Mouse (Mus musculus) midbrain, embryonic 12.5 days (tissue): ENCODE measurements at regions not wholly inside any gene's neighbourhood (a gene's known extent, or its start where the extent isn't known, plus 50 kb on each side); places are given as distances from the start of the nearest gene placed in this dataset.
A peak's percentile ranks its signal among the peaks of the same experiment; 100 is the strongest.

ENCODE experiments used
- ATAC-seq: fragments of 200-750 bp; cut with Nextera tagmentation; 2 replicates; pipeline ENCODE4 v1.8.0; 2017; ENCODE audit warnings: low read depth, moderate TSS enrichment, moderate library complexity; ENCODE audit not compliant: low FRiP score
- H3K27ac ChIP-seq: fragments of 300-500 bp; sonication (generic); replicated peaks from 2 replicates; pipeline ENCODE4 v1.5.1; 2016; ENCODE audit warnings: mild to moderate bottlenecking
- H3K27me3 ChIP-seq: fragments of 300-500 bp; sonication (generic); 2 replicates; pipeline ENCODE4 v1.6.1; 2016; ENCODE audit warnings: mild to moderate bottlenecking
- H3K36me3 ChIP-seq: fragments of 300-500 bp; sonication (generic); 2 replicates; pipeline ENCODE4 v1.6.1; 2016
- H3K4me1 ChIP-seq: fragments of 300-500 bp; sonication (generic); 2 replicates; pipeline ENCODE4 v1.6.1; 2016
- H3K4me2 ChIP-seq: fragments of 300-500 bp; sonication (generic); replicated peaks from 2 replicates; pipeline ENCODE4 v1.6.1; 2016; ENCODE audit warnings: mild to moderate bottlenecking, moderate library complexity
- H3K4me3 ChIP-seq: fragments of 300-500 bp; sonication (generic); 2 replicates; pipeline ENCODE4 v1.5.1; 2016; ENCODE audit warnings: mild to moderate bottlenecking
- H3K9ac ChIP-seq: fragments of 300-500 bp; sonication (generic); replicated peaks from 2 replicates; pipeline ENCODE4 v1.6.1; 2016; ENCODE audit warnings: mild to moderate bottlenecking, moderate library complexity
- H3K9me3 ChIP-seq: fragments of 300-500 bp; sonication (generic); 2 replicates; pipeline ENCODE4 v1.6.1; 2016; ENCODE audit warnings: mild to moderate bottlenecking
- WGBS: fragments of 180-500 bp; shearing (Covaris S2); methylation state at CpG from one replicate; pipeline ENCODE4 v1.1.7; 2016; 5-methylcytosine and 5-hydroxymethylcytosine counted together

GRCm38 (mm10) chr2:34082486-34082885, 194.7 kb upstream of the Mvb12b start:
- 76% methylated on average over 7 of the region's 7 CpGs for WGBS
- Histone ChIP-seq H3K9me3 (no peaks in the 10 kb centered on the region), H3K4me3 (no peak overlapping the region), H3K27ac (no peak overlapping the region), H3K36me3 (no peaks in the 10 kb centered on the region), H3K4me2 (no peak overlapping the region), H3K4me1 (peaks cover 33% of the 10 kb centered on the region), H3K9ac (no peak overlapping the region), H3K27me3 (no peaks in the 10 kb centered on the region)
- ATAC-seq = no peak

- Histone ChIP-seq H3K36me3 (no peaks in the 10 kb centered on the region), H3K27ac (peak overlapping the region; percentile 39; the same call in 1 of the 2 replicates), H3K27me3 (no peaks in the 10 kb centered on the region), H3K4me1 (peaks cover 31% of the 10 kb centered on the region), H3K4me2 (no peak overlapping the region), H3K4me3 (no peak overlapping the region), H3K9ac (no peak overlapping the region), H3K9me3 (no peaks in the 10 kb centered on the region)
- no peak for ATAC-seq
- WGBS = 4% methylated on average over 3 of the region's 3 CpGs
Observed at GRCm38 (mm10) chr2:34080176-34080575, 192.4 kb upstream of the Mvb12b start.

DNA sequence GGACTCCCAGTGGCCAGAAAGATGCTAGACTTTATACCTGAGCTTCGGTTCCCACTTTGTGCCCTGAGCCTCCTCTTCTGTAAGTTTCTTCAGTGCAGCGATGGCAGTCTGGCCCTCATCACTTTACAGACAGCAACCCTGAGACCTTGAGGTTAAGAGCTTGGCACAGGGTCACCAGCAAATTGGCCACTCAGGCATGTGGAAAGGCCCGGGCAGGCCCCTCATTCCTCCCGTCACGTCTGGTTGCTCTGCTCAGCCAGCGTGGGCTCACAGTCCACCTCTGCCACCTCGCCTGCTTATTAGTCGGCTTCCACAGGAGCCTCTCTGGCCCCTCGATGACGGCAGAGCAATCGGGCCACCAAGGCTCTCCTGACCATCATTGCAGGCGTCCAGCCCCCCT, 191.5 kb upstream of the Mvb12b start:
- Histone ChIP-seq H3K4me1 (peaks cover 25% of the 10 kb centered on the region), H3K9ac (no peak overlapping the region), H3K36me3 (no peaks in the 10 kb centered on the region), H3K27me3 (no peaks in the 10 kb centered on the region), H3K4me2 (no peak overlapping the region), H3K9me3 (no peaks in the 10 kb centered on the region), H3K4me3 (no peak overlapping the region), H3K27ac (peak overlapping the region; percentile 39)
- 72% methylated on average over 12 of the region's 12 CpGs for WGBS
- no peak for ATAC-seq

GRCm38 (mm10) chr2:34078875-34079262, 191.1 kb upstream of the Mvb12b start:
- no peaks in the 10 kb centered on the region for H3K27me3 ChIP-seq
- H3K4me1 ChIP-seq = peaks cover 24% of the 10 kb centered on the region
- no peaks in the 10 kb centered on the region for H3K9me3 ChIP-seq
- 0 out of 2 replicates have a peak overlapping the region, but pooled peaks have one; percentile 29 for H3K4me2 ChIP-seq
- ATAC-seq = peak; percentile 27; the same call in 1 of the 2 replicates
- H3K9ac ChIP-seq = no peak overlapping the region
- no peak overlapping the region for H3K4me3 ChIP-seq
- 62% methylated on average over 4 of the region's 4 CpGs for whole genome bisulfite sequencing
- peak overlapping the region; percentile 39 for H3K27ac ChIP-seq
- no peaks in the 10 kb centered on the region for H3K36me3 ChIP-seq

GRCm38 (mm10) chr2:34078248-34078874, 190.6 kb upstream of the Mvb12b start:
- WGBS = 46% methylated on average over 3 of the region's 3 CpGs
- H3K27ac ChIP-seq = peak overlapping the region; percentile 68
- H3K4me1 ChIP-seq = peaks cover 24% of the 10 kb centered on the region
- no peak overlapping the region for H3K9ac ChIP-seq
- no peaks in the 10 kb centered on the region for H3K9me3 ChIP-seq
- ATAC-seq = peak; percentile 86
- H3K4me2 ChIP-seq = peak overlapping the region; percentile 29
- H3K4me3 ChIP-seq = no peak overlapping the region
- H3K27me3 ChIP-seq = no peaks in the 10 kb centered on the region
- no peaks in the 10 kb centered on the region for H3K36me3 ChIP-seq

DNA sequence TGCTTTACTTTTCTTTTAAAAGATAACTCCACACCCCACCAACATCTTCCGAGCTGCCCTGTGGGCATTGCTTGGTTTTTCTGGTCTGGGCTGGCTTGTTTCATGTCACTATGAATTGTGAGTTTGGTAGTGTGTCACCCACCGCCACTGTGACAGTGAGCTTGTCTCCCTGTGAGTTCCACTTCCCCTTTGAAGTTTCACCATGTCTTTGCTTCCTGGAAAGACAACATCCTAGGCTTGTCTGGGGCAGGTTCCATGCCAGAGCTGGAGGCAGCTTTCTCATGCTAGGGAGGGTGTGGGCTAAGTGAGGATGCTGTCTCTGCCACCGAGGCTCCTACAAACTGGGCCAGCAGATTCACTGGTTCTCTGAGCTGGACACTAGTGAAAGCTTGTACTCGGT, 188.6 kb upstream of the Mvb12b start:
- Histone ChIP-seq H3K36me3 (no peaks in the 10 kb centered on the region), H3K9ac (no peak overlapping the region), H3K27me3 (no peaks in the 10 kb centered on the region), H3K4me1 (peaks cover 24% of the 10 kb centered on the region), H3K27ac (no peak overlapping the region), H3K4me2 (no peak overlapping the region), H3K4me3 (no peak overlapping the region), H3K9me3 (no peaks in the 10 kb centered on the region)
- WGBS = 76% methylated on average over 4 of the region's 4 CpGs
- ATAC-seq = no peak

GRCm38 (mm10) chr2:34074066-34074465, 186.3 kb upstream of the Mvb12b start:
- Histone ChIP-seq H3K4me2 (no peak overlapping the region), H3K36me3 (no peaks in the 10 kb centered on the region), H3K4me1 (peaks cover 14% of the 10 kb centered on the region), H3K4me3 (no peak overlapping the region), H3K9me3 (no peaks in the 10 kb centered on the region), H3K9ac (no peak overlapping the region), H3K27ac (no peak overlapping the region), H3K27me3 (no peaks in the 10 kb centered on the region)
- no peak for ATAC-seq
- WGBS = 83% methylated on average over 3 of the region's 3 CpGs

DNA sequence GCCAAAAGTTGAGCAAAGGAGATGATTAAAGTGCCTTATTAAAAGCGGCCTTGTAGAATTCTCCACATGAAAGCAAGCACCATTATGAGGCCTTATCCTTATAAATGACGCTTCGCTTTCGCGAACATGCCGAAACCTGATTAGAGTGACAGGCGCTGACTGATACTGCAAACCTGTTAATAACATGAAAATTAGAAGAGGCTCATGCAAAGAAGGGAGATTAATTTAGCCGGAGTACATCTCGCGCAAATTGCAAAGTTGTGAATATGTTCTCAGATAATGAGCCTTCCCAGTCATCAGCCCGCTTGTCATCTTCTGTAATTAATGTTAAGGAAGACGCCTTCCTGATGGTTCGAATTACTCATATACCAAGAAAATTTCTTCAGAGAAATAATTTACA, 177.8 kb upstream of the Mvb12b start:
- ATAC-seq = no peak
- Histone ChIP-seq H3K4me2 (no peak overlapping the region), H3K36me3 (no peaks in the 10 kb centered on the region), H3K9me3 (no peaks in the 10 kb centered on the region), H3K27ac (no peak overlapping the region), H3K9ac (no peak overlapping the region), H3K4me3 (no peak overlapping the region), H3K4me1 (no peaks in the 10 kb centered on the region), H3K27me3 (no peaks in the 10 kb centered on the region)
- WGBS = 89% methylated on average over 13 of the region's 13 CpGs

GRCm38 (mm10) chr2:34065090-34065489, 177.3 kb upstream of the Mvb12b start:
- Histone ChIP-seq H3K4me1 (no peaks in the 10 kb centered on the region), H3K4me3 (no peak overlapping the region), H3K36me3 (no peaks in the 10 kb centered on the region), H3K27ac (no peak overlapping the region), H3K4me2 (no peak overlapping the region), H3K9me3 (no peaks in the 10 kb centered on the region), H3K9ac (no peak overlapping the region), H3K27me3 (no peaks in the 10 kb centered on the region)
- no peak for ATAC-seq
- 49% methylated on average over 10 of the region's 10 CpGs for WGBS

- ATAC-seq = no peak
- Histone ChIP-seq H3K4me3 (no peak overlapping the region), H3K9me3 (no peaks in the 10 kb centered on the region), H3K27me3 (no peaks in the 10 kb centered on the region), H3K9ac (no peak overlapping the region), H3K4me1 (no peaks in the 10 kb centered on the region), H3K4me2 (no peak overlapping the region), H3K27ac (no peak overlapping the region), H3K36me3 (no peaks in the 10 kb centered on the region)
- 74% methylated on average over 13 of the region's 13 CpGs for WGBS
Observed at GRCm38 (mm10) chr2:34056552-34056951, 168.8 kb upstream of the Mvb12b start.

DNA sequence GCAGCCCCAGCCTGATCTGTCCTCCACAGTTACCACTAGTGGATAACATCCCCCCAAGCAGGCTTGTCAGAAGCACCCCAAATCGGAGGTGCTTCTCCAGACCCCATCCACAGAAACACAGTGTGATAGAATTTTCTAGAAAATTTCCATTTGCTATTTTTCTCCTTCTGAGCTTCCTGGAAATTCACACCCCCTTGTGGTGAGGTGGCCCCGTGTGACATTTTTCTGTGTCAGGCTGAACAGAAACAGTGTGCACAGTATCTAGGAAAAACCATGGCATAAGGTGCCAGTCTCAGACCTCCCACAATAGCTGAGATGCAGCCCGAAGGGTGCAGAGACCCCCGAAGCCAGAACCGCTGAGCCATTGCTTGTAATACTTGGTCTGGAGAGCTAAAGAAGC, 155.3 kb upstream of the Mvb12b start:
- 87% methylated on average over 5 of the region's 5 CpGs for WGBS
- no peak overlapping the region for H3K4me3 ChIP-seq
- H3K9me3 ChIP-seq = no peaks in the 10 kb centered on the region
- H3K27me3 ChIP-seq = no peaks in the 10 kb centered on the region
- no peak overlapping the region for H3K27ac ChIP-seq
- no peak for ATAC-seq
- H3K4me1 ChIP-seq = no peaks in the 10 kb centered on the region
- no peak overlapping the region for H3K9ac ChIP-seq
- no peak overlapping the region for H3K4me2 ChIP-seq
- no peaks in the 10 kb centered on the region for H3K36me3 ChIP-seq

DNA sequence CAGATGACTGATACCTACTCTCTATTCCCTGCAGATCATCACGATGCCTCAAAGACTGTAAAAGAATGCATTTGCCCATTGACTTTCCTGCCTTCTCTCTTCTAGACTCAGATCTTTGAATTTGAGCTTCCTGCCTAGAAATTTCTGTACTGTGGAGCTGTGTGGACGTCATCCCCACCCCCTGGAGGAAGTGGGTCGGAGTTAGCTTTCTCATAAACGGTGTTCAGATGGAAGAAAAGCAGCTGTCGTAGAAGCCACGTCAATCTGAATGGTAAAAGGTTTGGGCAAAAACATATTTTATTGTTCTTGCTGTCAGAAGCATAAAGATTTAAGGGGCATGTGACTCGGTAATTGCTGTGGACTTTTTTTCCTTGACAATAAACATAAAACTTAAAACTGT, 154.6 kb upstream of the Mvb12b start:
- no peaks in the 10 kb centered on the region for H3K36me3 ChIP-seq
- no peak overlapping the region for H3K4me3 ChIP-seq
- no peak overlapping the region for H3K4me2 ChIP-seq
- no peaks in the 10 kb centered on the region; the same call in 1 of the 2 replicates for H3K27me3 ChIP-seq
- no peaks in the 10 kb centered on the region for H3K9me3 ChIP-seq
- no peak for ATAC-seq
- H3K9ac ChIP-seq = no peak overlapping the region
- H3K4me1 ChIP-seq = no peaks in the 10 kb centered on the region
- H3K27ac ChIP-seq = no peak overlapping the region
- 67% methylated on average over 7 of the region's 7 CpGs for WGBS

- Histone ChIP-seq H3K4me1 (no peaks in the 10 kb centered on the region), H3K4me3 (no peak overlapping the region), H3K27ac (no peak overlapping the region), H3K4me2 (no peak overlapping the region), H3K9me3 (no peaks in the 10 kb centered on the region), H3K9ac (no peak overlapping the region), H3K27me3 (no peaks in the 10 kb centered on the region; the same call in 1 of the 2 replicates), H3K36me3 (no peaks in the 10 kb centered on the region)
- ATAC-seq = no peak
- WGBS = 70% methylated on average over 8 of the region's 8 CpGs
Observed at GRCm38 (mm10) chr2:34038982-34039381, 151.2 kb upstream of the Mvb12b start.
